Mouse (Mus musculus) skeletal muscle tissue, adult 2 months (tissue): ENCODE measurements at regions not wholly inside any gene's neighbourhood (a gene's known extent, or its start where the extent isn't known, plus 50 kb on each side); places are given as distances from the start of the nearest gene placed in this dataset.

Experiments
- DNase-seq: peaks from one replicate; pipeline ENCODE4 v3.0.0-alpha.2; 2012; ENCODE audit warnings: low read depth, low spot score

DNA sequence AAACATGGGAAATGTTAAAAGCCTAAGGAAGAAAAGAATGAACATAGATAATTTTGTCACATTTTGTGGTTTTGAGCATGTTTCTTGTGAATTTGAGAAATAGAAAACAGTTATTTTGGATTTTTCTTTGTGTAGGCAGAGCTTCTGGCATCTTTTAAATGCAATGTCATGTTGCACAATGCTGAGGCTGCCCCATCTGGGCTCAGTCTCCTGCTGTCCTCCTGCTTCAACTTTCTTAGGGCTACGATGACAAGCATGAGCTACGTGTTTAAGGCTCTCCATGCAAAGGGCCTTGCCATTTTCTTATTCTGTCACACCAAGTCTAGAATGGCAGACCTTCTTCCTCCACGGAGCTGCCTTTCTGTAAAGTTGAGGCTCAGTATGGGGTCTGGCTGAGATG is 1141.6 kb upstream of the A1bg start:
- no peak for DNase-seq

DNA sequence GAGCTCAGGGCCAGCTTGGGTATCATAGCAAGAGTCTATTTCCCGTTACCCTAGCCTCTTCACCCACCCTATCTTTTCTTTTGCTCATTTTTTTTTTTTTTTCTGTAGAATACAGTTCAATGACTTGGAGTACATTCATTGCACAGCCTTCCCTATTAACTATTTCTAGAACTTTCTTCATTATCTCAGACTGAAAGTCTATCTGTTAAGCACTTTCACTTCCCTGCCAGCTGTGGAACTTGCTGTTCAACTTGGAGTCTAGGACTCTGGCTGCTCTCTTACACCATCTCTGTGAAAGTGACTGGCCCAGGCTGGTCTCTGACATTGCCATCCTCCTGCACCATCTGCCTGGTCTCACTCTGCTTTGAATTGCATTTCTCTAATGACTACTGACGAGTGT is 1134.6 kb upstream of the A1bg start:
- DNase-seq = no peak

DNA sequence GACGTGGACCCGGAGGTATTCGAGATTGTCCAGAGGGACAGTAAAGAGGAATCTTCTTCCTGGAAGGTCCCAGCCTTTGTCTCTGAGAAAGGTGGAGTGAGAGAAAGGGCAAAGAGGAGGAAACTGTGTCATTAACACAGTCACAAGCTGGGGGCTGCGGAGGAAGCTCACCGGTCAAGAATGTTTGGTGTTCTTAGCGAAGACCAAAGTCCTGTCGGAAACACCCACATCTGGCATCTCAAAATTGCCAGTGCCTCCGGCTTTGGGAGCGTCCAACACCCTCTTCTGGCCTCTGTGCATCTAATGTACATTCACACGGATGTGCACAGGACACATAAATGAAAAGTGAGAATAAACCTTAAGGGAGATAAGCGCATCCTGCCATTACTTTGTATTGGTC is 1134.1 kb upstream of the A1bg start:
- no peak for DNase-seq

DNA sequence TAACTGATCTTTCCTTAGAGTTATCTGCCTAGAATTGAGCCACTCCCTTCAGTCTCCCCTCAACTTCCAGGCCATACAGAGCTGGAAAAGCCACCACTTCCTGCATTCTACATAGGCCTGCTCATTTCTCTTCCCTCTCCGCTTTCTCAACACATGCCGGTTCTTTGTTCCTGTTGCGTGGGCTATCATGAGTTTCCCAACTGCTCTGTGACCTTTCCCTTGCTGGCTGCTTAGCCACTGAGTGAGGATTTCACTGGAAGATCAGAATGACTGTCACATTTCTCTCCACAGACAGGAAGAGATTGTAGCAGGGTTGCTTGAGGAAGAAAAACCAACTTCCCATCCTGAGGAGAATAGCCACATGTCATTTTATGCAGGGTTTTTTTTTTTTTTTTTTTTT is 1133.6 kb upstream of the A1bg start:
- DNase-seq = peak; percentile 33

DNA sequence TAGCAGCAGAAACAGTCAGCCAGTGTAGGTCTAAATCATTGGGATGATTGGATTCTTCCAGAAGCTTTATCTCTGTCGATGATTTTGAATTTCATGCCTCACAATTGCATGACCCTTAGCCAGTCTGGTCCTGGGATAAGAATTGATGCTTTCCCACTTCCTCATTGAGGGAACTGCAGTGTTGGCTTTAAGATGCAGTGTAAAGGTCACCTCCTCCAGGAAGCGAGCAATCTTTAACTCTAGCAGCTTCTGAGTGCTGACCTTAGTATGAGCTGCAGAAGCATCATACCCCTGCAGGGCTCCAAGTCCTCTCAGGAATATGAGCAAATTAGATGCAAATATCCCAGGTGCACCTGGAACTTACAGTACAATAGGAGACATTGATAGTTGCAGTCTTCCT is 1132.2 kb upstream of the A1bg start:
- DNase-seq = no peak

DNA sequence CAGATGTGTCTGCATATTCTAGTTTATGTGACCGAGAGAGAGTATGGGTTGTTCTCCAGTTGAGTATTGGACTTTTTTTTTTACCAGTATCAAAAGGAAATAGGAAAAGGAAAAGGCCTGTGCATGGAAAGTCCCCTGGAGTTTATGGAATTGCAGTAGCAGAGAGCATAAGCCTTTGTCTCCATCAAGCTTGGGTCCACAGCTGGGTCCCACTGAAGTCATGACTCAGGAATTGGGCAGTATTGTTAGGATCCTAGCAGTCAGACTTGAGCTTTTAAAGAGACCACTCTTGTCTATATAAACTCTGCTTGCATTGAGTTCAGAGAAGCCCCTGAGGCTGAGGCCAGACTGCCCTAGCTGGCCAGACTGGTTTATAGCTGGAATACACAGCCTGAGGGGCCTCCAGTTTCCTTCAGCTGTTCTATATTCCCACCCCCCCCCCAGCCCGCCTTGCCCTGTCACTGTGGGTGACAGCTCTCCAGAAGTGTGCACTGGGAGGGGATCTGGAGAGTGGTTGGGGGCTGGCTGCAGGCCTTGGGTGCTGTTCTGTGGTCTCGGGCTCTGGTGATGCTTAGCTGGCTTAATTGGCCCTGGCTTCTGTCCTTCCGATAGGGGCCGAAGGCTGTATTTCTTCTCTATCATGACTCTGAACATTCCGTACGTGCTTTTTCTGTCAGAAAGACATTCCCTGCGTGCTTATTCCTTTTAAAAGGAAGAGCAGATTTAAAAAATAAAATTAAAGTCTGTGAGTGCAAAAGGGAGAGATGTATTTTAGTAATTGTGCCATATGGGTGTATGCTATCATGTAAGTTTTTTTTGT is 1130.8 kb upstream of the A1bg start:
- no peak for DNase-seq

DNA sequence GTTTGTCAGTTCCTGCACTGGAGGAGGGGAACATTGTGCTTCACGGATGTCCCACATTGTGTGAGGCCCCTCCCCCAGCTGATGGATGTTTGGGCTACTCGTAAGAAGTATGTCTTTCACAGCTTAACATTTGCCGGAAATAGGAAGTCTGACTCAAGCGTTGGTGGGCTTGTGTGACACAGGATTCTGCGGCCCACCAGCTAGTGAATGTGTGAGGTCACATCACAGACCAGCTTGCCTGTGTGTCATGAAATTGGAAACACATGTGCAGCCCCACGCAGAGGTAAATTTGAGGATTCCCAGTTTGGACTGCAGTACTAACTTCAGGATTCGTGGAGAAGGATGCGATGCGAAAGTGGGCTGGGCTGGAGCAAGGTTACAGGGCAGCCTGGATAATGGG is 1126.6 kb upstream of the A1bg start:
- DNase-seq = no peak

DNA sequence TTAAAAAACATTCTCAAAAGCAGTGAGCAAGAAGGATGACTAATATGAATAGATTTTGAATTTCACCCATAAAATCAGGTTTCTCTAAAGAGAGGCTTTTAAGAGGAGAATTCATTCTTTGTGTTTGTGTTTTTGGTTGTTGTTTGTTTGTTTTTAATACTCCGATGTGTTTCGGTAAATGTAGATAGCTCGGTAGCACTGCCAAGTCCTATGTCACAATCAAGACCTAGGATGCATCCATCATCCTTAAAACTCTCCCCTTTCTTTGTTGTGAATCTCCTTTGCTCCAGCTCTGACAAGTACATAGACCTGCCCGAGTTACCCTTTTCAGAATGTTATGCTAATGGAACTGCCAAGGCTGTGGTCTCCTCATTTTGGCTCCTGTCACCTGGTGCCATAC is 1126.2 kb upstream of the A1bg start:
- DNase-seq = no peak

DNA sequence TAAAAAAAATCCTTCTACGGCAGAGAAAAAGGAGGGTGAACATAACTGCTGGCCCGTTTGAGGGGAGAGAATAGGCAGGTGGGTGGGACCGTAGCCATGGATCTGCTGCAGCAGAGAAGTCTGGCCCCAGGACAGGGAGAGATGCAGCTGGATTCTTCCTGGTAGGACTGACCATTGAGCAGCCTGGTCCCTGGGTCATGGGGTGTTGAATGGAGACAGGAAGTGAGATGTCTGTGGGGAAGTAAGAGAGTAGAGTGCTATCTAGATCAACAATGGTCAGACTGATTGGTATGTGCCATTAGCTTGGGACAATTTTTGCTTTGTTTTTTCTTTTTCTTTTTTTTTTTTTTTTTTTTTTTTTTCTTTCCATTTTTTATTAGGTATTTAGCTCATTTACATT is 1123.5 kb upstream of the A1bg start:
- DNase-seq = no peak

DNA sequence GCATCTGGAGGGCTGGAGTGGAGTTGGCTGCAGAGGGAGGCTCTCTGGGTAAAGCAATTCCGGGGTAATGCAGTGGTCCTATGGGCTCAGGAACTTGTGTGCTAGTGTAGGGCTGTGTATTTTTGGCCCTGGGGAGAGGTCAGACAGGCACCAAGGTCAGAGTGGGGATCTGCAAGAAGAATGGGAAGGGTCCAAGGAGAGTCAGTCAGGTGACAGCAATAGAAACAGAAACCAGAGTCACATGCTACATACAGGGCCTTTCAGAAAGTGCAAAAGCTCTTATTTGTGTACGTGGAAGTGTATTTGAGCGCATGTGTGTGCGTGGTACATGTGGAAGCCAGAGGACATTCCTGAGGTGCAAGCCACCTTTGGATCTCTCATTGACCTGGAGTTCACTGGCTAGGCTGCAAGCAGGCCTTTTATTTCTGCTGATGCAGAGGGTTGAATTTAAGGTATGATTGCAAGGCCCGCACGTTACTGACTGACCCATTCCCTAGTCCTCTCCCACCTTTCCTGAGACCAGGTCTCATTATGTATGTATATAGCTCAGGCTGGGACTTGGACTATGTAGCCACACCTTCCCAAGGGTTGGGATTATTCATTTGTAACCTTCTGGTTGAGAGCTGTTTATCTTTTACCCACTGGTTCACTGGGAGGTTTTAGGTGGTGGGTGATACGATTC is 1122.0 kb upstream of the A1bg start:
- no peak for DNase-seq

DNA sequence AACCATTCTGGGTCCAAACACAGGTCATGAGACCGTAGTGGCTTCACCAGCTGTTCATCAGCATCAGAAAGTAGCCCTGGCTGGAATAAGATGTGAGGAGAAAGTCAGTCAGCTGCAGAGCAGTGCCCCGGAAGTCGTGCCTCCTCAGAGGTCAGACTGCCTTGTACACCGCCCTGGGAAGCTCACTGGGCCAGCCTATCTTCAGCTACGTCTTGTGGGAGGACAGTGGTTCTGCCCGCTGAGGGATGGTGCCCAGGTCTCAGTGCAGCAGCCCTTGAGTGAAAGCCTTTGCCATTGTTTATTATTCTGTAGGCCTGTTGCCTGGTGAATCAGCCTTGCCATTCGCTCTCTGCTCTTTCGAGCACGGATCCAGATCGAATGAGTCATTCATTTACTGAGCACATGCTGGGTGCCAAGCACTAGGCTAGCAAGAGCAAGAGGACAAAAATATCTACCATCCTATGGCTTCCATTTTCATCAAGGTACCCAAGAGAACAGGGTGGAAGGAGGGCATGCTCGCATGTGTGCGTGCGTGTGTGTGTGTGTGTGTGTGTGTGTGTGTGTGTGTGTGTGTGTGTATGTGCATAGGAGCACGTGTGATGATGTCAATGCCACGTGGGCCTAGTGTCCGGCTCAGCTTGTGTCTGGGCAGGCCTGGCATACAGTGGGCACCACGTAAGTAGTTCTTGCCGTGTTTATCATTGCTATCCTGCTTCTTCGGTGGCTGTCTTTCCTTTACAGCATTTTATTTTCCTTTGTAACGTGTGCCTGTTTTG is 1121.0 kb upstream of the A1bg start:
- DNase-seq = peak; percentile 52

DNA sequence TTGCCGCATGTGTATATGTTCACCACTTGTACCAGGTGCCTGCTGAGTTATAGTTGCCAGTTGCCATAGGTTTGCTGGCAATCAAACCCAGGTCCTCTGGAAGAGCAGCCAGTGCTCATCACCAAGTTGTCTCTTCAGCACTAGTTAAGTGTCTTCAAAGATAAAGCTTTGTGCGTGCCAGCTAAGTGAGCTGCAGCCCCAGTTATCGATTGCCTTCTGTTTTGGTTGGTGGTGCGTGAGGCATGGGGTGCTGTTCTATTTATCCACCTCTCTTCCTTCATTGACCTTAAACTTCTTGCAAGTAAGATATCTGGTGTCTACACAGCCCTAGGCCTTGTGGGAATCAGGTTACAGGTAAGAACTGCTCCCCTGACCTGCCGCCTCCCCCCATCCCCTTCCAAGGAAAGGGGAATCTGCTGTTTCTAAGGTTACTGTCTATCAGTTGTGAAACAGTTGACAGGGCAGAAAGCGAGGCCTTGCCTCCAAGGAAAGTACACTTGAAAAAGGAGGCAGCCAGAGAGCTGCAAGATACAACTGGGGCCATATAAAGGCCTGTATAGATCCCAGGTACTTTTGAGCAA is 1120.2 kb upstream of the A1bg start:
- DNase-seq = peak; percentile 61
